Comparison of ENCODE assay signal across 11 mouse cellular contexts in genomic region chr16:23046319-23046718, GRCm38 (mm10). TPM values are rescaled to one million over a fixed set of nuclear protein-coding genes. Genes with fewer than 3 reads are reported as not detected.
DNase-seq lines count a peak whose midpoint lies in the region; ATAC-seq lines count a peak whose summit lies in the region.
"Had no signal": no experiment of that assay in that cellular context is flagged by ENCODE, and none has a peak within 500 bp of the region (broad histone marks: within the 10 kb centered on the region; RNA-seq: fewer than 3 reads in every experiment).

No protein-coding gene starts in this region.

- no peaks in the 10 kb centered on the region for H3K4me1 ChIP-seq in hindbrain, embryonic 11.5 days (replicated peaks; ENCODE audit: control insufficient read depth, insufficient read depth, low read length)
- no peaks in the 10 kb centered on the region for H3K4me1 ChIP-seq in hindbrain, embryonic 13.5 days (replicated peaks)
- no peaks in the 10 kb centered on the region for H3K4me1 ChIP-seq in midbrain, embryonic 15.5 days
- H3K4me1 ChIP-seq: heart, embryonic 15.5 days had no signal

- no peak overlapping the region for H3K4me3 ChIP-seq in hindbrain, embryonic 11.5 days (ENCODE audit: low read depth, low read length)
- no peak overlapping the region for H3K4me3 ChIP-seq in hindbrain, embryonic 13.5 days
- H3K4me3 ChIP-seq in midbrain, embryonic 15.5 days: no peak overlapping the region
- H3K4me3 ChIP-seq: heart, embryonic 15.5 days had no signal

- H3K4me2 ChIP-seq in hindbrain, embryonic 11.5 days (replicated peaks; ENCODE audit: low read depth, low read length): no peak overlapping the region
- no peak overlapping the region for H3K4me2 ChIP-seq in hindbrain, embryonic 13.5 days
- H3K4me2 ChIP-seq in midbrain, embryonic 15.5 days: no peak overlapping the region
- H3K4me2 ChIP-seq: heart, embryonic 15.5 days had no signal

- ATAC-seq in hindbrain, embryonic 11.5 days (ENCODE audit: low FRiP score): no peak
- ATAC-seq in hindbrain, embryonic 13.5 days (ENCODE audit: low FRiP score): no peak
- no peak for ATAC-seq in midbrain, embryonic 15.5 days (replicated peaks)

- H3K9ac ChIP-seq in hindbrain, embryonic 11.5 days (ENCODE audit: low read depth, low read length): no peak overlapping the region
- H3K9ac ChIP-seq in hindbrain, embryonic 13.5 days: no peak overlapping the region
- H3K9ac ChIP-seq in midbrain, embryonic 15.5 days: no peak overlapping the region
- H3K9ac ChIP-seq: heart, embryonic 15.5 days had no signal

- peak; percentile 44 for DNase-seq in hindbrain, embryonic 11.5 days (ENCODE audit: low spot score)
- peak; percentile 54 for DNase-seq in 416B (ENCODE audit: low read depth)
- DNase-seq in MN1 (ENCODE audit: low spot score): peak; percentile 32
- DNase-seq in layer of hippocampus, adult 9-10 months (ENCODE audit: low spot score): peak; percentile 24
- DNase-seq in gastrocnemius, adult 8-10 months (ENCODE audit: low spot score in 2 of 2): no peak
- no peak for DNase-seq in testis, postnatal 14 days (ENCODE audit: low spot score)

- 72% methylated on average over 5 of the region's 5 CpGs for WGBS in hindbrain, embryonic 11.5 days
- WGBS in hindbrain, embryonic 13.5 days: 69% methylated on average over 5 of the region's 5 CpGs
- WGBS in midbrain, embryonic 15.5 days: 59% methylated on average over 5 of the region's 5 CpGs

- H3K27me3 ChIP-seq in hindbrain, embryonic 11.5 days (ENCODE audit: control insufficient read depth, insufficient read depth, low read length): no peaks in the 10 kb centered on the region
- no peaks in the 10 kb centered on the region for H3K27me3 ChIP-seq in hindbrain, embryonic 13.5 days
- H3K27me3 ChIP-seq in midbrain, embryonic 15.5 days (replicated peaks): no peaks in the 10 kb centered on the region
- H3K27me3 ChIP-seq: heart, embryonic 15.5 days had no signal

- H3K9me3 ChIP-seq in hindbrain, embryonic 11.5 days (ENCODE audit: control insufficient read depth, low read length): no peaks in the 10 kb centered on the region
- H3K9me3 ChIP-seq in hindbrain, embryonic 13.5 days: no peaks in the 10 kb centered on the region
- no peaks in the 10 kb centered on the region for H3K9me3 ChIP-seq in midbrain, embryonic 15.5 days
- H3K9me3 ChIP-seq: heart, embryonic 15.5 days had no signal

- no peaks in the 10 kb centered on the region for H3K36me3 ChIP-seq in hindbrain, embryonic 11.5 days (ENCODE audit: control insufficient read depth, insufficient read depth, low read length)
- no peaks in the 10 kb centered on the region for H3K36me3 ChIP-seq in hindbrain, embryonic 13.5 days
- H3K36me3 ChIP-seq in midbrain, embryonic 15.5 days (replicated peaks): no peaks in the 10 kb centered on the region
- H3K36me3 ChIP-seq: heart, embryonic 15.5 days had no signal

- H3K27ac ChIP-seq in hindbrain, embryonic 11.5 days (ENCODE audit: low read depth, low read length): no peak overlapping the region
- H3K27ac ChIP-seq in hindbrain, embryonic 13.5 days: no peak overlapping the region
- H3K27ac ChIP-seq in midbrain, embryonic 15.5 days: no peak overlapping the region
- H3K27ac ChIP-seq: heart, embryonic 15.5 days; macrophage had no signal

RNA-seq across cellular contexts. Expression of gene Kng1, which starts 11.3 kb away (rescaled TPM):
- 0.10 TPM in 1 of 2 replicates, not detected in the other for polyA plus RNA-seq in hindbrain, embryonic 11.5 days (2014; fragmentation: Nextera tagmentation; extraction: Ambion mirVana)
- 0.14 TPM in 1 of 2 replicates, not detected in the other for polyA plus RNA-seq in hindbrain, embryonic 13.5 days (2015; fragmentation: Nextera tagmentation; extraction: Ambion mirVana)
- under 1 TPM in 1 of 4 experiments, not detected in 3; 0.70 TPM for total RNA-seq in gastrocnemius, adult 8-10 months (2022)
- 0.55 TPM in 1 of 2 replicates, not detected in the other for polyA plus RNA-seq in midbrain, embryonic 15.5 days (2015; fragmentation: Nextera tagmentation; extraction: Ambion mirVana)
- polyA plus RNA-seq: macrophage; testis, adult 2 months had no signal

RNA-seq across cellular contexts. Expression of gene Kng2, which starts 17.0 kb away (rescaled TPM):
- polyA plus RNA-seq in hindbrain, embryonic 11.5 days (2014; fragmentation: Nextera tagmentation; extraction: Ambion mirVana): not detected in 2 replicates
- 0.16 TPM in 1 of 2 replicates, not detected in the other for polyA plus RNA-seq in hindbrain, embryonic 13.5 days (2015; fragmentation: Nextera tagmentation; extraction: Ambion mirVana)
- total RNA-seq in gastrocnemius, adult 8-10 months (2022): under 1 TPM in 2 of 4 experiments, not detected in 2; 0.25 to 0.62 TPM
- polyA plus RNA-seq in midbrain, embryonic 15.5 days (2015; fragmentation: Nextera tagmentation; extraction: Ambion mirVana): not detected in 2 replicates
- polyA plus RNA-seq: macrophage; testis, adult 2 months had no signal

Comparison
In these comparisons a context has a peak if more than half of its experiments do, and no peak if none do; other contexts are left out.
1. DNase-seq: peak in hindbrain, embryonic 11.5 days (single experiment), 416B (single experiment), MN1 (single experiment) and layer of hippocampus, adult 9-10 months (single experiment); none in gastrocnemius, adult 8-10 months (0 of 2) and testis, postnatal 14 days (single experiment).